Mouse (Mus musculus) midbrain, embryonic 14.5 days (tissue): Measurements from ENCODE around the gene Phf3. TPM values are rescaled to one million over a fixed set of nuclear protein-coding genes. Genes with fewer than 3 reads are reported as not detected.

Experiments
- ATAC-seq: fragments of 200-750 bp; cut with Nextera tagmentation; 2 replicates; pipeline ENCODE4 v1.8.0; 2017; ENCODE audit warnings: moderate number of reproducible peaks, moderate library complexity; ENCODE audit not compliant: low FRiP score, low TSS enrichment
- DNase-seq: peaks from one replicate; pipeline ENCODE4 v3.0.0-alpha.2; 2015
- H3K27ac ChIP-seq: fragments of 300-500 bp; sonication (generic); replicated peaks from 2 replicates; pipeline ENCODE4 v1.5.1; 2014; ENCODE audit warnings: mild to moderate bottlenecking, low read depth, low read length, moderate library complexity
- H3K27me3 ChIP-seq: fragments of 300-500 bp; sonication (generic); 2 replicates; pipeline ENCODE4 v1.6.1; 2014; ENCODE audit warnings: low read length, control low read depth, mixed read lengths; ENCODE audit not compliant: control insufficient read depth, insufficient read depth
- H3K36me3 ChIP-seq: fragments of 300-500 bp; sonication (generic); 2 replicates; pipeline ENCODE4 v1.6.1; 2014; ENCODE audit warnings: low read length, control low read depth; ENCODE audit not compliant: control insufficient read depth, insufficient read depth
- H3K4me1 ChIP-seq: fragments of 300-500 bp; sonication (generic); 2 replicates; pipeline ENCODE4 v1.6.1; 2014; ENCODE audit warnings: mild to moderate bottlenecking, antibody characterized with exemption, low read length, control low read depth; ENCODE audit not compliant: control insufficient read depth, insufficient read depth
- H3K4me2 ChIP-seq: fragments of 300-500 bp; sonication (generic); 2 replicates; pipeline ENCODE4 v1.6.1; 2014; ENCODE audit warnings: mild to moderate bottlenecking, low read length, moderate library complexity
- H3K4me3 ChIP-seq: fragments of 300-500 bp; sonication (generic); replicated peaks from 2 replicates; pipeline ENCODE4 v1.5.1; 2014; ENCODE audit warnings: low read depth, low read length
- H3K9ac ChIP-seq: fragments of 300-500 bp; sonication (generic); replicated peaks from 2 replicates; pipeline ENCODE4 v1.6.1; 2014; ENCODE audit warnings: mild to moderate bottlenecking, low read length, moderate library complexity
- H3K9me3 ChIP-seq: fragments of 300-500 bp; sonication (generic); 2 replicates; pipeline ENCODE4 v1.6.1; 2016; ENCODE audit warnings: low read length, control low read depth, mixed read lengths; ENCODE audit not compliant: control insufficient read depth
- WGBS: fragments of 180-500 bp; shearing (Covaris S2); extraction: QIAGEN DNeasy Blood & Tissue Kit; methylation state at CpG from one replicate; pipeline ENCODE4 v1.1.7; 2014; 5-methylcytosine and 5-hydroxymethylcytosine counted together
- polyA plus RNA-seq: library from polyadenylated mRNA; unstranded; fragments of >200 nt; fragmentation: Nextera tagmentation; extraction: Ambion mirVana; gene quantifications from 2 replicates; pipeline ENCODE4 v1.2.1, GENCODE M21; 2014

Phf3 gene
- polyA plus RNA-seq, 1 experiment from 2014 or later, result 59.1 TPM

DNA sequence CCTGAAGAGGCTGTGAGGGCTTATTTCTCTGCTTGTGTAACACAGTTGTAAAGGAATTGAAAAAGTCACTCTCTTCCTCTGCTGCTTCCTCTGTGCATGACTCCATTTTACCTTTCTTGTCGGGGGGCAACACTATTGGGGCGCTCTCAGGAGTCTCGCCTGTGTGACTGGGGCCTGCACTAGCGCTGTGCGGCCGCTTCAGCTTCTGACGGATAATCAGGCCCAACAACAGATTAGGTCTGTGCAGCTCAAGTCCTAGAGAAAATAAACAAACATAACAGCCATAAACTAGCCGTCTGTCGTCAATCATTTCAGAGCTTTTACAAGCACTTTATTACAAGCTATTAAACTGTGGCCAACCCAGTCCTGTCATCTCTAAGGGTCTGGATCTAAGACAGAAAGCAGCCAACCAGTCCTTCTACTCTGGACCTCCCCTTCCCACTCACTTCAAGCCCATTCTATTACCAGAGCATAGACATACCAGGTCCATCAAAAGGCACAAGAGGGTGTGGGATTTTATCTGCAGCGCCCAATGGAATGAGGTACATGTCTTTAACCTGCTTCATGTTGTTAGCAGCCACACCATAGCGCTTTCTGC, 67.9 kb downstream of the Phf3 start:
- H3K36me3 ChIP-seq, result peaks cover 70% of the 10 kb centered on the region
- no peaks in the 10 kb centered on the region for H3K4me1 ChIP-seq
- DNase-seq, result no peak
- WGBS, result 97% methylated on average over 11 of the region's 11 CpGs
- H3K9ac ChIP-seq, result no peak overlapping the region
- H3K4me2 ChIP-seq, result no peak overlapping the region
- ATAC-seq, result no peak
- H3K9me3 ChIP-seq, result no peaks in the 10 kb centered on the region
- no peak overlapping the region for H3K4me3 ChIP-seq
- H3K27me3 ChIP-seq, result no peaks in the 10 kb centered on the region
- H3K27ac ChIP-seq, result no peak overlapping the region

GRCm38 (mm10) chr1:30804919-30805318, 68.8 kb downstream of the Phf3 start:
- peaks cover 62% of the 10 kb centered on the region for H3K36me3 ChIP-seq
- no peak overlapping the region for H3K27ac ChIP-seq
- H3K4me3 ChIP-seq, result no peak overlapping the region
- no peaks in the 10 kb centered on the region for H3K9me3 ChIP-seq
- no peaks in the 10 kb centered on the region for H3K27me3 ChIP-seq
- H3K4me1 ChIP-seq, result no peaks in the 10 kb centered on the region
- H3K9ac ChIP-seq, result no peak overlapping the region
- ATAC-seq, result no peak
- H3K4me2 ChIP-seq, result no peak overlapping the region
- no peak for DNase-seq
- 84% methylated on average over 7 of the region's 7 CpGs for WGBS

DNA sequence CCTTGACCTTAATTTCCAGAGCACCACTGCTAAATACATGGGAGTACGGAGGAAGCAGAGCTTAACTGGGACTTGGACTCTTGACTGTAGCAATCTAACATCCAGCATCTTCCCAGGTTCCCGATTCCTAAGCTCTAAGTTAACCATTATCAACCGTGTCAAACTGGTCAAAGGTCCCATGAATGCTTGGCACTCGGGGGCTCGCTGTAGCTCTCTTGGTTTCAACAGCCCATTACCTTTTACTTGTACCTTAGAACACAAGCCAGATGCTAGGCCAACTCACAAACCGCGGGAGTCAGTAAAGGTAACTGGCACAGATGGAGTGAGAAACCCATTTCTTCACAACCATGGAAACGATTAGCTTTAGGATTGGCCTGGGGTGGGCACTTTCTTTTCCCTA, 71.8 kb downstream of the Phf3 start:
- H3K27ac ChIP-seq, result no peak overlapping the region
- DNase-seq, result no peak
- 98% methylated on average over 8 of the region's 8 CpGs for WGBS
- H3K4me1 ChIP-seq, result no peaks in the 10 kb centered on the region
- no peak for ATAC-seq
- no peak overlapping the region for H3K4me3 ChIP-seq
- no peak overlapping the region for H3K4me2 ChIP-seq
- H3K9me3 ChIP-seq, result no peaks in the 10 kb centered on the region
- peaks cover 42% of the 10 kb centered on the region for H3K36me3 ChIP-seq
- H3K9ac ChIP-seq, result no peak overlapping the region
- H3K27me3 ChIP-seq, result no peaks in the 10 kb centered on the region

DNA sequence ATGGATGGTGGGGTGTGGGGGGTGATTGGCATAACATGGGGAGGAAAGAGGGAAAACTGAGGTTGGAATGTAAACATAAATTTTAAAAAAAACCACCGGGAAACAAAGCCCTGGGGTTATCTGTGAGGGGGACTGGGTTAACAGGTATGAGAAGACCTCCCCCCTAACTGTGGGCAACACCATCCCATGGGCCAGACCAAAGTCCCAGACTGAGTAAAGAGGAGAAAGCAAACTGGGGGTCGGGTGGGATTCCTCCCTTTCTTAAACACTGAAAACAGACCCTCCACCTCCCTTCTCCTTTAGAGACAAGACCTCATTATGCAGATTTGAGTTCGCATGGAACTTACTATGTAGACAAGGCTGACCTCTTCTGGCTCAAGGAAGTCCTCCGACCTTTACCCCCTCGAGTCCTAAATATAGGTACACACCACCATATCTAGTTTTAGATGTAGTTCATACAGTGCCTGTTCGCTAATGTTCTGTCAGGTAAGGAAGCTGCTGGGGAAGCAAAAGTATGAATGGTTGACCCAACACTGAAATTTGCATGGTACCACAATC, 74.4 kb downstream of the Phf3 start:
- Histone ChIP-seq H3K9me3 (no peaks in the 10 kb centered on the region), H3K36me3 (peaks cover 21% of the 10 kb centered on the region), H3K27me3 (no peaks in the 10 kb centered on the region), H3K4me3 (no peak overlapping the region), H3K9ac (no peak overlapping the region), H3K4me1 (no peaks in the 10 kb centered on the region), H3K4me2 (no peak overlapping the region), H3K27ac (no peak overlapping the region)
- no peak for DNase-seq
- ATAC-seq, result no peak
- WGBS, result 84% methylated on average over 6 of the region's 6 CpGs

DNA sequence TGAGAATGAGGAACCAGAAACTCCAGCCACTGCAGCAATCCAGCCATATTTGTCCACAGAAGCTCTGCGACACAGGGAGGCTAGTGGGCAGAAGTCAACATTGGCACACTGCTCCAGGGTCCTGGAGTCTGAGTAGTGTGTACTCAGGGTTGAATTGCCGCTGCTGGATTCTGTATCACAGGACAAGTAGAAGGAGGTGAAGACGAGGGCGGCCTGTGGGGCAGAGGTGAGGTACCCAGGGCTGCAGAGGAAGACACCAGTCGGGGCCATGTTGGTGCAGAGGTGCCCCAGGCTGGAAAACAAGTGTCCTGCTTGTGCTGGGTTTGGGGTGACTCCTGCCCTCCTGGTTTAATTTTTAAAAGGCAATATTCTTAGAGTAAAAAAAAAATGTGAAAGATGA, 79.1 kb downstream of the Phf3 start:
- WGBS, result 91% methylated on average over 5 of the region's 5 CpGs
- ATAC-seq, result no peak

DNA sequence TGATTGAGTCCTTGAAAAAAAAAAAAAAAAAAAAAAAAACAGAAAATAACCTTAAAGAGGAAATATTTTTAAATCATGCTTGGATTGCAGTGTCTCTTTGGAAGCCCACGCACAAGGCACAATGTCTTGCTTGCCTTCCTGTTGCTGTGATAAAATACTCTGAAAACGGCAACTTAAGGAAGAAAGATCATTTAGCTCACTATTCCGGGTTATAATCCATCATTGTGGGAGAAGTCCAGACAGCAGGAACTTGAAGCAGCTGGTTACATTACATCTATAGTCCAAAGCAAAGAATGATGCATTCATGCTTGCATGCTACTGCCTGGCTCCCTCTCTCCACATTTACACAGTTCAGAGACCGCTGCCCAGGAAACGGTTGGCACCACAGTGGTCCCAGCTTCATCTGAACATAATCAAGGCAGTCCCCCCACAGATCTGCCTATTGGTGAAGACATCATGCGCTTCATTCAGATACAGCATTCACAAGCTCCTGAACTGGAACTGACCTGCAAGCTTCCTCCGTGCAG, 80.3 kb downstream of the Phf3 start:
- H3K27me3 ChIP-seq, result no peaks in the 10 kb centered on the region
- H3K9ac ChIP-seq, result no peak overlapping the region
- H3K4me3 ChIP-seq, result no peak overlapping the region
- 89% methylated on average over 7 of the region's 7 CpGs for WGBS
- H3K9me3 ChIP-seq, result no peaks in the 10 kb centered on the region
- H3K4me1 ChIP-seq, result no peaks in the 10 kb centered on the region
- no peak overlapping the region for H3K27ac ChIP-seq
- no peak for ATAC-seq
- H3K4me2 ChIP-seq, result no peak overlapping the region
- no peaks in the 10 kb centered on the region for H3K36me3 ChIP-seq
- DNase-seq, result no peak

More for the DNA sequence above, 79.1 kb downstream of the Phf3 start:
- Histone ChIP-seq H3K4me1 (no peaks in the 10 kb centered on the region), H3K9me3 (no peaks in the 10 kb centered on the region), H3K9ac (no peak overlapping the region), H3K27ac (no peak overlapping the region), H3K27me3 (no peaks in the 10 kb centered on the region), H3K4me2 (no peak overlapping the region), H3K36me3 (no peaks in the 10 kb centered on the region), H3K4me3 (no peak overlapping the region)
- DNase-seq, result no peak

DNA sequence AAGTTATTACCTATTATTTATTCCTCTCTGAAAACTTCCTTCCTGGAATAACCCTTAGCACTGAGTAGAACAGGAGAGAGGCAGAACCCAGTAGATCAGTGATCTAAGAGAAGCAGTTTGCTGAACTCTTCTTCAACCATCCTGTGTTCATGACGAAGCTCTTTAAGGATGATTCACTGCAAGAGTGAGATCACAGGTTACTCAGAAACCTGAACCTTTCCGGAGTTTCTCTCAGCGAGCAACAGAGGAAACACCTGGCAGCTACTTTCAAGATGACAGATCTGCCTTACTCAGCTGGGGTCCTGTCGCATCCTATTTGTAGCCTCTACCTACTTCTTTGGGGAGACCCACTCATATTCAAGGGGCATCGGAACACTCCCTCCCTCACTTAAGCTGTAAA, 80.8 kb downstream of the Phf3 start:
- Histone ChIP-seq H3K4me3 (no peak overlapping the region), H3K9ac (no peak overlapping the region), H3K9me3 (no peaks in the 10 kb centered on the region), H3K4me1 (no peaks in the 10 kb centered on the region), H3K27ac (no peak overlapping the region), H3K4me2 (no peak overlapping the region), H3K36me3 (no peaks in the 10 kb centered on the region), H3K27me3 (no peaks in the 10 kb centered on the region)
- WGBS, result 81% methylated on average over 5 of the region's 5 CpGs
- DNase-seq (no peak), ATAC-seq (no peak)

DNA sequence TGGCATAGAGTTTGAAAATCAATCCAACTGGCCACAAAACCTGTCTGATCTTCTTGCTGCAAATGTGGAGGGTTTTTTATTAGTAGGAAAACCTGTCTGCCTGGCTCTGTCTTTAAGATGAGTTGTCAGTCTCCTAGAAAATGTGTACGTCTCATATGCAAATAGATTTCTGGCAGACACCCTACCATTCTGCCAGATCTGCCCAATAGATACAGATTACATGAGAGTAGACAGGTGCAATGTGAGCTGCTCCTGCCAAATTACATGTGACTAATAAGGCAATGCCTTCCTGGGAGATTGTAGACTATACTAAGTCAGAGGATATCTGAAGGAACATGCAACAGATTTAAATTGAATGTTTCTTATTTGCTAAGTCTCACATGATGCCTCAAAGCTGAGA, 83.5 kb downstream of the Phf3 start:
- Histone ChIP-seq H3K4me1 (no peaks in the 10 kb centered on the region), H3K27ac (no peak overlapping the region), H3K27me3 (no peaks in the 10 kb centered on the region), H3K9ac (no peak overlapping the region), H3K36me3 (no peaks in the 10 kb centered on the region), H3K9me3 (no peaks in the 10 kb centered on the region), H3K4me3 (no peak overlapping the region), H3K4me2 (no peak overlapping the region)
- 69% methylated on average over 1 of the region's 1 CpGs for WGBS
- ATAC-seq (no peak), DNase-seq (no peak)

- Histone ChIP-seq H3K27me3 (no peaks in the 10 kb centered on the region), H3K27ac (no peak overlapping the region), H3K4me1 (no peaks in the 10 kb centered on the region), H3K36me3 (no peaks in the 10 kb centered on the region), H3K4me3 (no peak overlapping the region), H3K9me3 (no peaks in the 10 kb centered on the region), H3K9ac (no peak overlapping the region), H3K4me2 (no peak overlapping the region)
- ATAC-seq (no peak), DNase-seq (no peak)
- 86% methylated on average over 1 of the region's 1 CpGs for WGBS
These were observed 84.0 kb downstream of the Phf3 start for GRCm38 (mm10) chr1:30789689-30790088.
